Mouse (Mus musculus) brain, embryonic 14.5 days (tissue): ENCODE results near the gene Spty2d1.

Experiments
- CTCF ChIP-seq: fragments of 200-500 bp; IDR thresholded peaks from 2 replicates; pipeline ENCODE4 v1.5.1; 2012; ENCODE audit warnings: inconsistent platforms, mild to moderate bottlenecking, moderate library complexity, borderline replicate concordance; ENCODE audit not compliant: insufficient read depth, insufficient read length; ENCODE audit errors: extremely low read depth
- POLR2A ChIP-seq: fragments of 200-500 bp; IDR thresholded peaks from 2 replicates; pipeline ENCODE4 v1.6.1; 2012; ENCODE audit warnings: mild to moderate bottlenecking, inconsistent platforms, borderline replicate concordance; ENCODE audit not compliant: poor library complexity, insufficient read depth, insufficient read length, severe bottlenecking; ENCODE audit errors: extremely low read depth

DNA sequence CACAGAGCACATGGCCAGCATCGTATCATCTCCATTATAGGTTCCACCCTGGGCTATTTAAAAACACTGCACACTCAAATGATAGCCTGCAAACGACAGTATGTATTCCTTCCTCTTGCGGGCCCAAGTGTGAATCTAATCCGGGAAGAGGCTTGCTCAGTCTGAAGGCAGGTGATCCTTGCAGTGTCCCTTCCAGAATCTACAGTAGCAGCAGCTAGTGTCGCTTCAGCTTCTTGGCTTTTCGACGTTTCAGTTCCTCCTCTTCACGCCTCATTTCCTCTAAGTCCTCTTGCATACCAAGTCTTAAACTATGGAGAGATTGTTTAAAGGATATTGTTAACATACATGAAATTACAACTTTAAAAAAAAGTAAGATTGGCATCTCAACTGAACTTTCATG, 15.1 kb downstream of the Spty2d1 start:
- TF ChIP-seq CTCF (no peak), POLR2A (no peak)
